Mouse (Mus musculus): ENCODE results near the gene 0610012G03Rik.

DNA sequence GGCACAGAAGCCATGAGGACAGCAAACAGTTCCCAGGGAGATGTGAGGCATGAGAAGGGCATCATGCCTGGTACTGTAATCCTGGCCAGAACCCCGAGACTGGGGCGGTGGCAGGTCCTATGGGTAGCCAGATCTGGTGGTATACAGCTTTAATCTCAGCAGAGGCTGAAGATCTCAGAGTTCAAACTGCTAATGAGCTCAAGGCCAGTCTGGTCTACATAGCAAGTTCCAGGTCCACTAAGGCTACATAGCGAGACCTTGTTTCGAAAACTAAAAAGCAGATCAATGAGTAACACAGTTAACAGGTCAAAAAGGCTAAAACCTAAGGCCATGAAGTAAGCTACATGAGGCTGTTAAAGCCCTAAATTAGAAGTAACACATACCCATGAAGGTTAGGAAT lies 44.9 kb upstream of the 0610012G03Rik start:
- no peak for TF ChIP-seq POLR2A (IDR thresholded peaks at IDR 0.05; ENCODE audit: borderline replicate concordance, extremely low read depth, insufficient read depth, insufficient read length, poor library complexity, severe bottlenecking)
- no peak for TF ChIP-seq CTCF (IDR thresholded peaks at IDR 0.05; ENCODE audit: borderline replicate concordance, extremely low read depth, insufficient read depth, insufficient read length)

Measured in brain, embryonic 14.5 days (tissue).